Mouse (Mus musculus) ES-Bruce4 (cell line): ENCODE results near the gene Usp20.

ENCODE experiments used
- CTCF ChIP-seq: IDR thresholded peaks from one replicate; pipeline ENCODE4 v1.8.1; 2011; ENCODE audit warnings: low read depth, low read length
- POLR2A ChIP-seq: IDR thresholded peaks from one replicate; pipeline ENCODE4 v1.8.1; 2011; ENCODE audit warnings: low read length; ENCODE audit not compliant: insufficient read depth

- TF ChIP-seq CTCF (no peak), POLR2A (no peak)
Observed at GRCm38 (mm10) chr2:31040487-31040886, 58.4 kb downstream of the Usp20 start.
